Mouse (Mus musculus) embryonic facial prominence, embryonic 14.5 days (tissue): ENCODE data around the gene Slc17a9. TPM values are rescaled to one million over a fixed set of nuclear protein-coding genes. Genes with fewer than 3 reads are reported as not detected.

ENCODE experiments used
- ATAC-seq: fragments of 200-750 bp; cut with Nextera tagmentation; 2 replicates; pipeline ENCODE4 v1.8.0; 2017; ENCODE audit warnings: low read depth, moderate number of reproducible peaks, moderate TSS enrichment
- DNase-seq: peaks from one replicate; pipeline ENCODE4 v3.0.0-alpha.2; 2015; ENCODE audit warnings: low spot score
- H3K27ac ChIP-seq: fragments of 300-500 bp; sonication (generic); replicated peaks from 2 replicates; pipeline ENCODE4 v1.5.1; 2014; ENCODE audit warnings: low read depth, mild to moderate bottlenecking, low read length, moderate library complexity
- H3K27me3 ChIP-seq: fragments of 300-500 bp; sonication (generic); replicated peaks from 2 replicates; pipeline ENCODE4 v1.6.1; 2014; ENCODE audit warnings: low read length; ENCODE audit not compliant: control insufficient read depth, insufficient read depth
- H3K36me3 ChIP-seq: fragments of 300-500 bp; sonication (generic); 2 replicates; pipeline ENCODE4 v1.6.1; 2014; ENCODE audit warnings: low read length, mixed read lengths; ENCODE audit not compliant: control insufficient read depth, insufficient read depth
- H3K4me1 ChIP-seq: fragments of 300-500 bp; sonication (generic); 2 replicates; pipeline ENCODE4 v1.6.1; 2014; ENCODE audit warnings: antibody characterized with exemption, low read length; ENCODE audit not compliant: control insufficient read depth, insufficient read depth
- H3K4me2 ChIP-seq: fragments of 300-500 bp; sonication (generic); 2 replicates; pipeline ENCODE4 v1.6.1; 2014; ENCODE audit warnings: low read depth, mild to moderate bottlenecking, low read length, moderate library complexity, mixed read lengths
- H3K4me3 ChIP-seq: fragments of 300-500 bp; sonication (generic); 2 replicates; pipeline ENCODE4 v1.5.1; 2014; ENCODE audit warnings: low read depth, mild to moderate bottlenecking, low read length
- H3K9ac ChIP-seq: fragments of 300-500 bp; sonication (generic); 2 replicates; pipeline ENCODE4 v1.6.1; 2014; ENCODE audit warnings: low read depth, mild to moderate bottlenecking, low read length, moderate library complexity, mixed read lengths
- H3K9me3 ChIP-seq: fragments of 300-500 bp; sonication (generic); 2 replicates; pipeline ENCODE4 v1.6.1; 2016; ENCODE audit warnings: low read length; ENCODE audit not compliant: control insufficient read depth
- WGBS: fragments of 180-500 bp; shearing (Covaris S2); extraction: QIAGEN DNeasy Blood & Tissue Kit; methylation state at CpG from one replicate; pipeline ENCODE4 v1.1.7; 2014; 5-methylcytosine and 5-hydroxymethylcytosine counted together
- polyA plus RNA-seq: library from polyadenylated mRNA; unstranded; fragments of >200 nt; fragmentation: Nextera tagmentation; extraction: Ambion mirVana; gene quantifications from 2 replicates; pipeline ENCODE4 v1.2.1, GENCODE M21; 2014

Gene Slc17a9
- polyA plus RNA-seq, 1 experiment from 2014 or later = 2.9 TPM

DNA sequence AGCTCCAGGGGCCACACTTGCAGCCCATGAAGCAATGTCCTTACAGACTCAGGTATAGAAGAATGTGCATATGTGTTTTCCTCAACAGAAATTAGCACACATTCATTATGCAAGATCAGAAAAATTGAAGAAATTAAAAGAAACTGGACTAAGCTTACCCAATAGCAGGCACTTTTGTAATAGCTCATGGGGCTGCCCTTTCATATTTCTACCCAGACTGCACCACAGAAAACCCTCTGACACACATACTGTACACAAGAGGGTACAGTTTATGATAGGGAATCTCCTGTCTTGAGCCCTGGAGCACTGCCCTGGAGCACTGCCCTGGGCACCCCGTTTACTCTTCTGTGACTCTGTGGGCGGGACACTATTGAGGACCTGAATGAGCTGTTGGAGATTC is 12.9 kb downstream of the Slc17a9 start:
- no peaks in the 10 kb centered on the region for H3K36me3 ChIP-seq
- WGBS = 69% methylated on average over 2 of the region's 2 CpGs

GRCm38 (mm10) chr2:180740349-180740748 is 15.3 kb downstream of the Slc17a9 start:
- Histone ChIP-seq H3K4me1 (no peaks in the 10 kb centered on the region), H3K9ac (no peak overlapping the region), H3K27me3 (no peaks in the 10 kb centered on the region), H3K36me3 (no peaks in the 10 kb centered on the region), H3K4me2 (no peak overlapping the region), H3K4me3 (no peak overlapping the region), H3K9me3 (no peaks in the 10 kb centered on the region), H3K27ac (no peak overlapping the region)
- WGBS = 22% methylated on average over 3 of the region's 3 CpGs
- no peak for DNase-seq
- no peak; the same call in 1 of the 2 replicates for ATAC-seq

More for the DNA sequence above, 12.9 kb downstream of the Slc17a9 start:
- no peaks in the 10 kb centered on the region for H3K27me3 ChIP-seq
- no peak for ATAC-seq
- no peak overlapping the region for H3K9ac ChIP-seq
- no peaks in the 10 kb centered on the region for H3K4me1 ChIP-seq
- no peak overlapping the region for H3K27ac ChIP-seq
- H3K9me3 ChIP-seq = no peaks in the 10 kb centered on the region
- DNase-seq = no peak
- H3K4me3 ChIP-seq = no peak overlapping the region
- no peak overlapping the region for H3K4me2 ChIP-seq

- 77% methylated on average over 7 of the region's 7 CpGs for WGBS
- no peaks in the 10 kb centered on the region for H3K36me3 ChIP-seq
- H3K27me3 ChIP-seq = no peaks in the 10 kb centered on the region
- H3K9me3 ChIP-seq = no peaks in the 10 kb centered on the region
- H3K27ac ChIP-seq = no peak overlapping the region
- H3K4me2 ChIP-seq = no peak overlapping the region
- H3K4me1 ChIP-seq = no peaks in the 10 kb centered on the region
- no peak overlapping the region for H3K4me3 ChIP-seq
- H3K9ac ChIP-seq = no peak overlapping the region
- DNase-seq = no peak
- no peak for ATAC-seq
Measured at GRCm38 (mm10) chr2:180741421-180741820, 16.4 kb downstream of the Slc17a9 start.

- Histone ChIP-seq H3K9ac (no peak overlapping the region), H3K4me2 (no peak overlapping the region), H3K27me3 (no peaks in the 10 kb centered on the region), H3K4me3 (no peak overlapping the region), H3K4me1 (no peaks in the 10 kb centered on the region), H3K27ac (no peak overlapping the region), H3K36me3 (no peaks in the 10 kb centered on the region), H3K9me3 (no peaks in the 10 kb centered on the region)
- ATAC-seq (no peak), DNase-seq (no peak)
- 83% methylated on average over 6 of the region's 6 CpGs for WGBS
Measured at GRCm38 (mm10) chr2:180742820-180743219, 17.8 kb downstream of the Slc17a9 start.

GRCm38 (mm10) chr2:180743321-180743720 is 18.3 kb downstream of the Slc17a9 start:
- no peak overlapping the region for H3K4me2 ChIP-seq
- no peaks in the 10 kb centered on the region for H3K9me3 ChIP-seq
- no peaks in the 10 kb centered on the region for H3K27me3 ChIP-seq
- H3K36me3 ChIP-seq = no peaks in the 10 kb centered on the region
- DNase-seq (no peak), ATAC-seq (no peak)
- H3K27ac ChIP-seq = no peak overlapping the region
- no peaks in the 10 kb centered on the region for H3K4me1 ChIP-seq
- H3K4me3 ChIP-seq = no peak overlapping the region
- no peak overlapping the region for H3K9ac ChIP-seq
- WGBS = 86% methylated on average over 2 of the region's 2 CpGs

GRCm38 (mm10) chr2:180745248-180745927 is 20.3 kb downstream of the Slc17a9 start:
- H3K4me2 ChIP-seq = no peak overlapping the region
- H3K9ac ChIP-seq = no peak overlapping the region
- no peaks in the 10 kb centered on the region for H3K4me1 ChIP-seq
- H3K4me3 ChIP-seq = no peak overlapping the region
- WGBS = 34% methylated on average over 17 of the region's 17 CpGs
- H3K36me3 ChIP-seq = no peaks in the 10 kb centered on the region
- DNase-seq (peak; percentile 79), ATAC-seq (peak; percentile 72; the same call in 1 of the 2 replicates)
- H3K27me3 ChIP-seq = no peaks in the 10 kb centered on the region
- no peak overlapping the region for H3K27ac ChIP-seq
- H3K9me3 ChIP-seq = no peaks in the 10 kb centered on the region

DNA sequence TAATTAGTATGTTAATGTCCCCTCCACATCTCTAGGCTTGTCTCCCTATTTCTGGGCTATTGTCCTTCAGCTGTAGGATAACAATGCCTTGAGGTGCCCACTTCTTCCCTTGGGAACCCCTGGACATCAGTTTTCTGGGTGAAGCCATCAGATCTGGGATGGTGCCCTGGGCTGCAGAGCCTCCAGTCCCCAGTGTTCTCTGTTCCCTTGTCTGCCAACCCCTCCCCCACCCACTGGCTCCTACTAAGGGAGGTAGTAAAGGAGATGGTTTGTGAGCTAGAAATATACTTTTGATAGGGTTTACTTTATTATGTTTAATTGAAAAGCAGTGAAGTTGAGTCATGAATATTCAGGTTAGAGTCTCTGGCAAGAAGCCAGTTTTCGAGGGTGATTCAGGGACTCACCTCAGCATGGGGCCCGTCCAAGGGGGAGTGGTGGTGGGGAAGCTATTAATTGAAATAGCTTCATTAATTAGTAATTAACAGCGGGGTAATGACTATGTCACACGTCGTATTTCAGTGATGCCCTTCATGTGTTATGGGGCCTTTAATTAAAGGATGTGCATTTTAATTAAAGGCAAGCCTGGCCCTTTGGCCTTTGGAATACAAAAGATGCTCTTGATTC is 21.6 kb downstream of the Slc17a9 start:
- no peaks in the 10 kb centered on the region for H3K27me3 ChIP-seq
- H3K4me1 ChIP-seq = no peaks in the 10 kb centered on the region
- WGBS = 21% methylated on average over 5 of the region's 5 CpGs
- no peak for ATAC-seq
- H3K9me3 ChIP-seq = no peaks in the 10 kb centered on the region
- no peaks in the 10 kb centered on the region for H3K36me3 ChIP-seq
- no peak overlapping the region for H3K9ac ChIP-seq
- DNase-seq = no peak
- H3K4me2 ChIP-seq = no peak overlapping the region
- H3K4me3 ChIP-seq = no peak overlapping the region
- no peak overlapping the region for H3K27ac ChIP-seq

GRCm38 (mm10) chr2:180748904-180749303 is 23.8 kb downstream of the Slc17a9 start:
- Histone ChIP-seq H3K9me3 (no peaks in the 10 kb centered on the region), H3K9ac (no peak overlapping the region), H3K27me3 (no peaks in the 10 kb centered on the region), H3K4me3 (no peak overlapping the region), H3K27ac (no peak overlapping the region), H3K36me3 (no peaks in the 10 kb centered on the region), H3K4me2 (no peak overlapping the region), H3K4me1 (no peaks in the 10 kb centered on the region)
- 34% methylated on average over 5 of the region's 5 CpGs for WGBS
- DNase-seq (no peak), ATAC-seq (no peak)
